ENCODE assay signal across 16 mouse cellular contexts in the genomic region with DNA sequence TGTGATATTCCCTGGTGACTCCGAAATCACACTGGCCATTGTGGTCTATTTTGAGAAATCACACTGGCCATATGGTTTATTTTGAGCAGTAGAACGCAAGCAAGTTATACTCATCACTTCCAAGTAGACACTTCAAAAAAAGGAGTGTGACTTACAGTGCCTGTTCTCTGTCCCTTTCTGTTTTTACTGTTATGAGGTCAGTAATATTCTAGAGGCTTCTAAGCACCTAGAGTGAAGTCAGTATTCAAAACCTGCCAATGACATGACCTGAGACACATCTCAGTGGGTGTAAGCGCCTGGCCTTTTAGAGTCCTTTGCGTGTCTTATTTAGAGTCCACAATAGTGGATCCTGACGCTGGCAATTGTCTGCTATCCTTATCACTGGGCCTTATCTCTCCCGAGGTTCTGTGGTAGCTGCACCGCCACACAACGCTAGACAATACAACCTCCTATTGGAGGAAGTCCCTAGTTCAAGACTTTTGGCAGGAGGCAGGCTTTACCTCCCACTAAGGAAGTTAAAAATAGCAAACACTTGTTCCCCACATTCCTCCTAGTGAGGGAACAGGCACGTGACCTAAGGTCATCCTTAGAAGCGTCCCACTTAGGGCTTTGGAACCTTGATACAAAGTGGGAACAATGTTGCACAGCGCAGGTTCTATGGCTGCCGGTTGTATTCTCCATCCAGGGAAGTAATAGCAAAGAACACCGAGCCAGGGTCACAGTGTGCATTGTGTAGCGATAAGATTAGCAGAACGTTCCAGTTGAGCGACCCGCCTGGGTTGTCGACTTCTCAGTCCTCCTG. TPM values are rescaled to one million over a fixed set of nuclear protein-coding genes. Genes with fewer than 3 reads are reported as not detected.
DNase-seq lines count a peak whose midpoint lies in the region; ATAC-seq and TF ChIP-seq lines count a peak whose summit lies in the region.
"Had no signal": no experiment of that assay in that cellular context is flagged by ENCODE, and none has a peak within 500 bp of the region (broad histone marks: within the 10 kb centered on the region; RNA-seq: fewer than 3 reads in every experiment).

No protein-coding gene starts in this region.

- WGBS in lung, embryonic 16.5 days: 55% methylated on average over 18 of the region's 18 CpGs
- 40% methylated on average over 18 of the region's 18 CpGs for WGBS in lung, adult 2 months

- no peak for DNase-seq in lung, adult 2 months
- DNase-seq in heart, adult 9 months (ENCODE audit: low spot score in 2 of 2): peak; percentile 72 to 77
- peak; percentile 30 for DNase-seq in liver
- peak; percentile 60 for DNase-seq in testis, postnatal 10 days (ENCODE audit: low spot score)
- no peak for DNase-seq in layer of hippocampus, postnatal 10 days (ENCODE audit: low spot score in 2 of 2)
- no peak for DNase-seq in natural killer cell, adult 2 months (ENCODE audit: low spot score in 2 of 2)
- DNase-seq: cerebellum, adult 9-11 months; gastrocnemius, postnatal 36 days; lung, embryonic 14.5 days; thymus, postnatal 14 days had no signal

- H3K4me3 ChIP-seq in lung, embryonic 16.5 days (ENCODE audit: low read length): no peak overlapping the region
- no peak overlapping the region for H3K4me3 ChIP-seq in lung, adult 2 months (replicated peaks; ENCODE audit: extremely low read depth, low read depth, low read length)
- H3K4me3 ChIP-seq: left cerebral cortex, adult 2 months had no signal

- no peak overlapping the region for H3K4me2 ChIP-seq in lung, embryonic 16.5 days (ENCODE audit: low read depth, low read length)
- H3K4me2 ChIP-seq: lung, embryonic 14.5 days had no signal

- 0 out of 2 replicates have a peak, but pooled peaks have one; percentile 15 for ATAC-seq in lung, embryonic 16.5 days (ENCODE audit: low read depth)
- no peak for ATAC-seq in frontal cortex, adult (ENCODE audit: low TSS enrichment)
- ATAC-seq: CD4-positive, CD25-positive, alpha-beta regulatory T cell, adult 4 months; forebrain, embryonic 16.5 days had no signal

- TF ChIP-seq CTCF in lung, adult 2 months (IDR thresholded peaks at IDR 0.05; ENCODE audit: insufficient read depth, low read length): no peak

- H3K4me1 ChIP-seq in lung, embryonic 16.5 days (replicated peaks; ENCODE audit: control insufficient read depth, insufficient read depth, low read length): 0 out of 2 replicates have a peak, but pooled peaks cover 7% of the 10 kb centered on the region
- H3K4me1 ChIP-seq in lung, adult 2 months (ENCODE audit: control insufficient read depth, insufficient read depth, low read length): peaks cover 6% of the 10 kb centered on the region

- H3K27me3 ChIP-seq in lung, embryonic 16.5 days (ENCODE audit: control insufficient read depth, insufficient read depth, low read depth, low read length): no peaks in the 10 kb centered on the region

- H3K36me3 ChIP-seq in lung, embryonic 16.5 days (ENCODE audit: control insufficient read depth, insufficient read depth, low read length): no peaks in the 10 kb centered on the region

- H3K9ac ChIP-seq in lung, embryonic 16.5 days (ENCODE audit: low read length): no peak overlapping the region
- H3K9ac ChIP-seq: lung, embryonic 14.5 days had no signal

- H3K9me3 ChIP-seq in lung, embryonic 16.5 days (ENCODE audit: control insufficient read depth, low read length): no peaks in the 10 kb centered on the region

- no peak overlapping the region for H3K27ac ChIP-seq in lung, embryonic 16.5 days (ENCODE audit: low read length)
- H3K27ac ChIP-seq: kidney, postnatal 0 days; left cerebral cortex, adult 2 months had no signal

- TF ChIP-seq POLR2A in lung, adult 2 months (IDR thresholded peaks at IDR 0.05; ENCODE audit: borderline replicate concordance, extremely low read depth, low read depth, low read length): no peak

RNA-seq across cellular contexts. Expression of a gene that starts 17.4 kb away (rescaled TPM):
- polyA plus RNA-seq in lung, embryonic 16.5 days (2015; fragmentation: Nextera tagmentation; extraction: Ambion mirVana): 12.3 and 12.4 TPM in 2 replicates
- 21.9 and 35.1 TPM in 2 replicates for polyA plus RNA-seq in lung, adult 2 months (2012; rRNA removed)
- total RNA-seq in layer of hippocampus, postnatal 10 days (2021): 10 to 100 TPM; 31.2 to 33.4 TPM

RNA-seq across cellular contexts. Expression of a gene that starts 28.4 kb away (rescaled TPM):
- polyA plus RNA-seq in lung, embryonic 16.5 days (2015; fragmentation: Nextera tagmentation; extraction: Ambion mirVana): 4.0 and 4.1 TPM in 2 replicates
- 3.0 and 4.2 TPM in 2 replicates for polyA plus RNA-seq in lung, adult 2 months (2012; rRNA removed)
- 1 to 10 TPM; 2.1 to 2.4 TPM for total RNA-seq in layer of hippocampus, postnatal 10 days (2021)

Comparison
In these comparisons a context has a peak if more than half of its experiments do, and no peak if none do; other contexts are left out.
1. DNase-seq: peak in heart, adult 9 months (2 of 2), liver (single experiment) and testis, postnatal 10 days (single experiment); none in lung, adult 2 months (single experiment), layer of hippocampus, postnatal 10 days (0 of 2) and natural killer cell, adult 2 months (0 of 2).